Mouse (Mus musculus): ENCODE measurements around the gene Cdh16.

DNA sequence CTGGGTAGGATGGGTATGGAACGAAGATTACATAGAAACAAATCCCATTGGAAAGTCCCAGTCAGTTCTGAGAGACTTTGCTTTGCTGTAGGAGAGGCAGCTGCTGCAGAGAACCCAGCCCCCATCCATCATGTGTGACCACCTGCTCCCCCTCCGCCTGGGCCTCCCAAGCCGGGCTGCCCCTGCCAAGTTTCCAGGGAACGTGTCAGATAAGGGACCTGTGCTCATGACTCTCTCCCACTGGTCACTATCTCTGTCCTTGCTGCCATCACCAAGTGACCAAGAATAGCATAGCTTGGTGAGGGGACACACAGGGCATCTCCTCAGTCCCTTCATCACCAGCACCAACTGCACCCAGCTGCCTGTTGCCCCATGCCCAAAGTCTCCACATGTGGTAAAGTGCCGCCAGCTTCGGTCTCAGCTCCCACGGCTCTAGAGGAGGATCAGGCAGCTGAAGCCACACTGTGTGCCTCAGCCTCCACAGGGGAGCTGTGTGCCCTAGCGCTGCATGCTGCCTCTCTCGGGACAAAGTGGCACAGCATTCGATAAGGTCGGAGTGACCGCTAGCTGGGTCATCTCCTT lies 13.9 kb downstream of the Cdh16 start:
- TF ChIP-seq TAL1 (IDR thresholded peaks at IDR 0.05; ENCODE audit: low read length) (no peak), GATA1 (IDR thresholded peaks at IDR 0.05; ENCODE audit: low read length) (no peak)

All from erythroblast, embryonic 14.5 days (primary cell).